Mouse (Mus musculus) forebrain, embryonic 14.5 days (tissue): ENCODE data around the gene Mybpc1. TPM values are rescaled to one million over a fixed set of nuclear protein-coding genes. Genes with fewer than 3 reads are reported as not detected.

Source experiments
- ATAC-seq: fragments of 200-750 bp; cut with Nextera tagmentation; 2 replicates; pipeline ENCODE4 v1.8.0; 2017; ENCODE audit warnings: mild to moderate bottlenecking, moderate library complexity
- DNase-seq: peaks from one replicate; pipeline ENCODE4 v3.0.0-alpha.2; 2015; ENCODE audit warnings: low spot score
- H3K27ac ChIP-seq: fragments of 300-500 bp; sonication (generic); 2 replicates; pipeline ENCODE4 v1.5.1; 2014; ENCODE audit warnings: low read depth, mild to moderate bottlenecking, control low read depth, low read length, moderate library complexity
- H3K27me3 ChIP-seq: fragments of 300-500 bp; sonication (generic); replicated peaks from 2 replicates; pipeline ENCODE4 v1.6.1; 2014; ENCODE audit warnings: low read length, control low read depth, mixed read lengths; ENCODE audit not compliant: control insufficient read depth, insufficient read depth
- H3K36me3 ChIP-seq: fragments of 300-500 bp; sonication (generic); 2 replicates; pipeline ENCODE4 v1.6.1; 2014; ENCODE audit warnings: low read length, control low read depth; ENCODE audit not compliant: control insufficient read depth, insufficient read depth
- H3K4me1 ChIP-seq: fragments of 300-500 bp; sonication (generic); 2 replicates; pipeline ENCODE4 v1.6.1; 2014; ENCODE audit warnings: antibody characterized with exemption, low read length, control low read depth; ENCODE audit not compliant: control insufficient read depth, insufficient read depth
- H3K4me2 ChIP-seq: fragments of 300-500 bp; sonication (generic); 2 replicates; pipeline ENCODE4 v1.6.1; 2014; ENCODE audit warnings: mild to moderate bottlenecking, control low read depth, low read length
- H3K4me3 ChIP-seq: fragments of 300-500 bp; sonication (generic); 2 replicates; pipeline ENCODE4 v1.5.1; 2014; ENCODE audit warnings: low read depth, low read length, control low read depth
- H3K9ac ChIP-seq: fragments of 300-500 bp; sonication (generic); 2 replicates; pipeline ENCODE4 v1.6.1; 2014; ENCODE audit warnings: mild to moderate bottlenecking, low read length, control low read depth, moderate library complexity
- H3K9me3 ChIP-seq: fragments of 300-500 bp; sonication (generic); replicated peaks from 2 replicates; pipeline ENCODE4 v1.6.1; 2016; ENCODE audit warnings: low read length, control low read depth, mixed read lengths; ENCODE audit not compliant: control insufficient read depth
- WGBS: fragments of 180-500 bp; shearing (Covaris S2); extraction: QIAGEN DNeasy Blood & Tissue Kit; methylation state at CpG from one replicate; pipeline ENCODE4 v1.1.7; 2014; 5-methylcytosine and 5-hydroxymethylcytosine counted together
- polyA plus RNA-seq: library from polyadenylated mRNA; unstranded; fragments of >200 nt; fragmentation: Nextera tagmentation; extraction: Ambion mirVana; gene quantifications from 2 replicates; pipeline ENCODE4 v1.2.1, GENCODE M21; 2014

Mybpc1 gene
- polyA plus RNA-seq: 0.52 and 1.4 TPM in 2 replicates

DNA sequence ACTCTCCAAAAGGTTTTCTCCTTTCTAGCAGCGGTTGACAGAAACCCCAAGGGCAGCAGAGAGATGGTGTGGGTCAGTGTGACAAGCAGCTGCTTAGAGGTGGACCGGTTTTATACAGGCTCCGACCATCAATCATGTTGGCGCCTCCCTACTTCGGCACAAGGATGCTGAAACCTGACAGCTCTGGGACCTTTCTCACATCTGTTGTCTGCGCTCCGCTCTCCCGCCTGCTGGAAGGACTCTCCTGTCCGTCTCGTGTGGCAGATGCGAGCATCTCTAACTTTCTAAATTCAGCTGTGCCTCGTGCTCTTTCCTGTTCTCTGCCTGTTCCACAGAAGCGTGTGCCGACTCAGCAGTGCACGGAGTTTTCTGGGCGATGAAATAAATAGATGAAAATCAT, at the start of gene Mybpc1:
Gene Mybpc1, minus strand, starts transcription at position 210 of the 400 bp plus-strand sequence.
- H3K36me3 ChIP-seq: no peaks in the 10 kb centered on the region
- H3K9me3 ChIP-seq: no peaks in the 10 kb centered on the region
- 0 out of 2 replicates have a peak, but pooled peaks cover 6% of the 10 kb centered on the region for H3K4me1 ChIP-seq
- no peak for DNase-seq
- H3K27ac ChIP-seq: no peak within 1 kb of the TSS
- H3K9ac ChIP-seq: no peak within 1 kb of the TSS
- H3K4me2 ChIP-seq: no peak within 1 kb of the TSS
- H3K4me3 ChIP-seq: no peak within 1 kb of the TSS
- no peaks in the 10 kb centered on the region for H3K27me3 ChIP-seq
- no peak; the same call in 1 of the 2 replicates for ATAC-seq
- WGBS: 63% methylated on average over 16 of the region's 16 CpGs

DNA sequence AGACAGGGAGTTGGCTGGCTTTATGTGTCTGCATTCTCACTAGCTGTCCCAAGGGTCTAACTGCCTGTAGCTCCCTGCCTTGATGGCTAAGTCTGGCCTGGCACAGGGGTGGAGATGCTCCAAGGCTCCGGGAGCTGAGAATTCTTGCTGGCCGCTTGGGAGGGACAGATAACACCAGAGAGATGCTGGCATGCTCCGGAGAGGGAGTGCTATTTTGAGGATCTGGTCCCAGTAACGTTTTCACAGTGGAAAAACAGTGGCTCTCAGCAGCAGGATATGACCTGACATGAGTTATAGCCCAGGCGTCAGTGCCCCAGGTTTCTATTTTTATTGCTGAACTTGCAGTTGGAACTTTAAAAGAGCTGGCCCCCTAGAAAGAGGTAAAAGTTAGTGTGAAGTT, 40.5 kb upstream of the Mybpc1 start:
- no peaks in the 10 kb centered on the region for H3K36me3 ChIP-seq
- WGBS: 81% methylated on average over 5 of the region's 5 CpGs
- H3K9ac ChIP-seq: no peak overlapping the region
- no peak overlapping the region for H3K4me3 ChIP-seq
- no peaks in the 10 kb centered on the region for H3K9me3 ChIP-seq
- no peaks in the 10 kb centered on the region for H3K27me3 ChIP-seq
- no peaks in the 10 kb centered on the region for H3K4me1 ChIP-seq
- H3K4me2 ChIP-seq: no peak overlapping the region
- H3K27ac ChIP-seq: no peak overlapping the region
- DNase-seq: no peak
- ATAC-seq: no peak

DNA sequence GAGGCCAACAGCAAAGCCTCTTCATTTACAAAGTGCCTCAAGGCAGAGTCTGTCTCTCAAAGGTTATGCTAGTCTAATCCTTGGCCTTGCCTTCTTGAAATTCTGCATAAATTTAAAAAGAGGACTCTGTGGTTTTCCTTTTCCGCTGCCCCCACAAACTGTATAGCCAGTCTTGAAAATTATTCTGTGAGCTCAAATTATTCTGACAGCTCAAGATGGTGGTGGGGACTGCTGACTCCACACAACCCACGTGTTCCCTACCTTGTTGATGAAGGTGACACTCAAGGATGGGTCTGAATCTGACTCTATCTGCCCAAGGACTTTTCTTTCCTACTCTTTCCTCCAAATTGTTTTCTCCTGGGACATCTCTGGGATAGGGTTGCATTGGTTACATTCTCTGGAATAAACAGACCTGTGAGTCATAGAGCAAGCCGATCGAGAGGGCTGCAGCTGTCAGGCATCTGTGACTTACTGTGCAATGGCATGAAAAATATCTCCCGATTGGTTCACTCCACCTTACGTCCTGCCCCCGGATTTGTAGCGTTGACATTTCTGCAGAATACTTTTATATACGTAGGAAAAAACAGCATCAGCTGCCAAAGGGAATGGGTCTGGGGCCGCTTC, 26.5 kb upstream of the Mybpc1 start:
- no peaks in the 10 kb centered on the region for H3K9me3 ChIP-seq
- no peaks in the 10 kb centered on the region for H3K36me3 ChIP-seq
- DNase-seq (no peak), ATAC-seq (no peak)
- no peak overlapping the region for H3K4me3 ChIP-seq
- no peaks in the 10 kb centered on the region for H3K4me1 ChIP-seq
- no peak overlapping the region for H3K4me2 ChIP-seq
- H3K27me3 ChIP-seq: no peaks in the 10 kb centered on the region
- whole genome bisulfite sequencing: 89% methylated on average over 10 of the region's 10 CpGs
- H3K27ac ChIP-seq: no peak overlapping the region
- H3K9ac ChIP-seq: no peak overlapping the region

DNA sequence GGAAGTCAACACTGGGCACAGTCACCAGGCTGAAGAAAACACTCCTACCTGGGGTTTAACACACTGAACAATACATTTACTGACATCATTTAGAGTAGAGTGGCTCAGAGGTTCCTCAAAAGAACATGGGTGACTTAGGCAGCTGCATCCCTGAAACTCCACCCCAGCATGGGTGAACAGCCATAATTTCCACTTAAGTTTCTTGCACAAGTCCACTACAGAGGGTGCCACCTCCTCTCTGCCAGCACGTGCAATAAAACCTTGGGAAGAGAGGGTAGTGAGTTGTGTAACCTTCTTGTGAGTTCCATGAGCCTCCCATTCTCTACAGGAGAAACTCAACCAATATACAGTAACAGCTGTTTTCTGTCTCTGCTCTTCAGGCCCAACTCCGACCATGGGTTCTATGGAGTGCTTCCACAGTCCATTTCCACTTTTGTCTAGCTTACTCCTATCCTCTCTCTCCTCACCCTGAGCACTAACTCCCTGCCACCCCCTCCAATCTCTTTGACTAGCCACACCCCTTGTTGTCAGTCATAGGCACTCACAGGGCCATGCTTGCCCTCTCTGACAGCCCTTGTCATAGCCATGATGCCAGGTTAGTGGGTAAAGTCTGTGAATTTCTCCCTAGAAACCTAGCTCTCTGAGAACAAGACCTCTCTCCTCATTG, 25.8 kb upstream of the Mybpc1 start:
- Histone ChIP-seq H3K4me1 (no peaks in the 10 kb centered on the region), H3K9me3 (no peaks in the 10 kb centered on the region), H3K4me2 (no peak overlapping the region), H3K4me3 (no peak overlapping the region), H3K27me3 (no peaks in the 10 kb centered on the region), H3K27ac (no peak overlapping the region), H3K9ac (no peak overlapping the region), H3K36me3 (no peaks in the 10 kb centered on the region)
- 83% methylated on average over 2 of the region's 2 CpGs for WGBS
- ATAC-seq: no peak
- no peak for DNase-seq

DNA sequence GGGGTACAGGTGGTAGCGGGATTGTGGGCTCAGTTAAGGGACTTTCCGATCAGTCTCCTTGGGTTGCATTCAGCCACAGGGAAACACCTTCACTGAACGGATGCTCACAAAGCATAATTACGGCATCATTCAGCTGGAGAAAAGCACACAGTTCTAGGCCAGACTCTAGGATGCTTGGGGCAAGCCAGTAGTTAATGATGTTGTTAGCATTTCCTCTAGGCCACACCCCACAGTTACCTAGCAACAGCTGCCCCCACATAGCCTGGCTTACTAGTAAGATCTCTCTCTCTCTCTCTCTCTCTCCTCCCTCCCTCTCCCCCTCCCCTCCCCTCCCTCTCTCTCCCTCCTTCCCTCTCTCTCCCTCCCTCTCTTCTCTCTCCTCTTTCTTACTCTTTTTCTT, 22.1 kb upstream of the Mybpc1 start:
- 37% methylated on average over 4 of the region's 4 CpGs for WGBS
- Histone ChIP-seq H3K4me2 (no peak overlapping the region), H3K9ac (no peak overlapping the region), H3K4me3 (no peak overlapping the region), H3K4me1 (no peaks in the 10 kb centered on the region), H3K36me3 (no peaks in the 10 kb centered on the region), H3K27ac (no peak overlapping the region), H3K9me3 (no peaks in the 10 kb centered on the region), H3K27me3 (no peaks in the 10 kb centered on the region)
- DNase-seq (peak; percentile 48), ATAC-seq (peak; percentile 48; the same call in 1 of the 2 replicates)

DNA sequence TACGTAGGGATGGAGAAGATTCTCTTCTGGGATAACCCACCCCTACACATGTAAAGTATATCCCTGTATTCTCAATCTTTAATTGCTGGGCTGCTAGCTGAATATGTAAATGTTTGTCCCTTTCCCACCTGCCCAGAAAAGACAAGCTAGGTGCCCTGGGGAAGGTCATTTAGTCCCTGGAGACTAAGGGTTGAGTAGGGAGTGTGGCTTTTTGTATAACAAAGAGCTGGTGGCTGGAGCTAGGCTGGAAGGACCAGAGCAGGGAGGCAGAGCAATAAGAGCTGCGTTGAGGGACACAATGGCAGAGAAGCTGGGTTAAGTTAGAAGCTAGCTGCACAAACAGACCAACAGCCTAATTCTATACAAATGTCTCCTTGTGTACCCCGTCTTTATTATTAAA, 21.2 kb upstream of the Mybpc1 start:
- H3K4me3 ChIP-seq: no peak overlapping the region
- H3K9ac ChIP-seq: no peak overlapping the region
- no peaks in the 10 kb centered on the region for H3K9me3 ChIP-seq
- ATAC-seq: no peak
- no peak overlapping the region for H3K27ac ChIP-seq
- H3K36me3 ChIP-seq: no peaks in the 10 kb centered on the region
- DNase-seq: no peak
- WGBS: 73% methylated on average over 3 of the region's 3 CpGs
- H3K4me2 ChIP-seq: no peak overlapping the region
- no peaks in the 10 kb centered on the region for H3K4me1 ChIP-seq
- no peaks in the 10 kb centered on the region for H3K27me3 ChIP-seq

DNA sequence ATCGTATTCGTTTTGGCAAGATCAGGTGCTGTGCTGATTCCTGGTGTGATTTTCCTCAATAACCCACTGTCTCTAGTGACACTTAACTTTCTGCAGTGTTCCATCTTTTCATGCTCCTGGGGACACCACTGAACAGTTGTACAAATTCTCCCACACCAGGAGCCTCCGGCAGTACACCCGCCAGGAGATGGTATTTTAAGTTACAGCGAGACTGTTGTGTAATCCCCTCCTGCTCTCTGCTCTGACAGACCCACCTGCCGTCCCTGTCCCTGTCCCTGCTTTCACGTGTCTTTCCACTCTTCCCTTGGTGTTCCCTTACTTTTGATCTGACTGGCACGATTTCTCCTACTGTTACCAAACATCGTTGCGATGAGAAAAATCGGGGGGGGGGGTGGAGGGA, 19.3 kb upstream of the Mybpc1 start:
- DNase-seq (no peak), ATAC-seq (no peak)
- Histone ChIP-seq H3K4me3 (no peak overlapping the region), H3K9me3 (no peaks in the 10 kb centered on the region), H3K4me1 (no peaks in the 10 kb centered on the region), H3K27me3 (no peaks in the 10 kb centered on the region), H3K9ac (no peak overlapping the region), H3K36me3 (no peaks in the 10 kb centered on the region), H3K4me2 (no peak overlapping the region), H3K27ac (no peak overlapping the region)
- WGBS: 89% methylated on average over 11 of the region's 11 CpGs

DNA sequence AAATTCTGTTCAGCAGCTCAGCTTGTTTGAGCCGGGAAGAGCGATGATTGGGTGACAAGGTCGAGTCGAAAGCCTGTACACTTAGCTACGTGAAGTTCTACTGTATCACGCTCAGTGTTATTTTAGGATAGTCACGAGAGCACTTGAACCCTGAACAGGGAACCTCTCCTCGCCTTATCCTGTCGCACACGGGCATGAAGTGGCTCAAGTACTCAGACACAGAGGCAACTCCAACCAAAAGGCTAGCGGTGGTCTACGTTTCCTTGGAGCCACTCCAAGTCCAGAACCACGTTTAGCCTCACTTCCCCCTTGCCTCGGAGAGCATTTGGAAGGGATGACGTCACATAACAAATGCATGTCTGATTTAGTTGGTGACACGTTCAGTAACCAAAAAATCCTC, 17.7 kb upstream of the Mybpc1 start:
- 87% methylated on average over 16 of the region's 16 CpGs for WGBS
- DNase-seq (no peak), ATAC-seq (no peak)
- no peak overlapping the region for H3K4me3 ChIP-seq
- H3K4me1 ChIP-seq: no peaks in the 10 kb centered on the region
- H3K9ac ChIP-seq: no peak overlapping the region
- H3K27ac ChIP-seq: no peak overlapping the region
- no peaks in the 10 kb centered on the region for H3K9me3 ChIP-seq
- no peak overlapping the region for H3K4me2 ChIP-seq
- no peaks in the 10 kb centered on the region for H3K36me3 ChIP-seq
- no peaks in the 10 kb centered on the region for H3K27me3 ChIP-seq

DNA sequence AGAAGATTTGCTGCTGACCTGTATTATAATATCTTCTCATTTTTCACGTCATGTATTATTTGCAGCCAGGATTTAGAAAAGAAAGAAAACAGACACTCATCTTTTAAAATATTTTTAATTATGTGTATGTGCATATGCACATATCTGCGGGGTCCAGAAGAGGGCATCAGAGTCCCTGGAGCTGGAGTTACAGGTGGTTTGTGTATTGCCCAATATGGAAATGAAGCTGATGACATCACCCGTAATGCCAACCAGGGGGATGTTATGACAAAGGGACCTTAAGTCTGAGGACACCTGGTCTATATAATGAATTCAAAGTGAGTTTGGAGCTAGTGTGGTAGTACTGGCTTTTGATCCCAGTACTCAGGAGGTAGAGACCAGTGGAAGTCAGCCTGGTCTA, 15.9 kb upstream of the Mybpc1 start:
- no peak for DNase-seq
- no peak overlapping the region for H3K4me2 ChIP-seq
- WGBS: 92% methylated on average over 3 of the region's 3 CpGs

More for the DNA sequence above, 15.9 kb upstream of the Mybpc1 start:
- Histone ChIP-seq H3K27ac (no peak overlapping the region), H3K36me3 (no peaks in the 10 kb centered on the region), H3K27me3 (no peaks in the 10 kb centered on the region), H3K4me3 (no peak overlapping the region), H3K9me3 (no peaks in the 10 kb centered on the region), H3K4me1 (no peaks in the 10 kb centered on the region), H3K9ac (no peak overlapping the region)
- no peak for ATAC-seq
